Mouse (Mus musculus) bone marrow, adult 2 months (tissue): ENCODE measurements at regions not wholly inside any gene's neighbourhood (a gene's known extent, or its start where the extent isn't known, plus 50 kb on each side); places are given as distances from the start of the nearest gene placed in this dataset.

Source experiments
- H3K27ac ChIP-seq: fragments of 200-500 bp; 2 replicates; pipeline ENCODE4 v1.5.1; 2012; ENCODE audit warnings: low read depth, mild to moderate bottlenecking, control low read depth, inconsistent platforms, low read length; ENCODE audit not compliant: control insufficient read depth, poor library complexity, insufficient read depth
- H3K4me1 ChIP-seq: fragments of 200-500 bp; 2 replicates; pipeline ENCODE4 v1.6.1; 2011; ENCODE audit warnings: low read length; ENCODE audit not compliant: control insufficient read depth, insufficient read depth
- H3K4me3 ChIP-seq: fragments of 200-500 bp; replicated peaks from 2 replicates; pipeline ENCODE3; 2011; ENCODE audit warnings: mild to moderate bottlenecking, low read depth, low read length, control low read depth; ENCODE audit not compliant: control insufficient read depth
- CTCF ChIP-seq: fragments of 200-500 bp; IDR thresholded peaks from 2 replicates; pipeline ENCODE4 v1.5.1; 2011; ENCODE audit warnings: low read length, control low read depth; ENCODE audit not compliant: control insufficient read depth, insufficient read depth
- POLR2A ChIP-seq: fragments of 200-500 bp; IDR thresholded peaks from 2 replicates; pipeline ENCODE4 v1.6.1; 2011; ENCODE audit warnings: low read depth, mild to moderate bottlenecking, control low read depth, low read length, borderline replicate concordance; ENCODE audit not compliant: control insufficient read depth
- WGBS: fragments of 180-500 bp; shearing (Covaris S2); methylation state at CpG from one replicate; pipeline ENCODE4 v1.1.7; 2018; 5-methylcytosine and 5-hydroxymethylcytosine counted together

DNA sequence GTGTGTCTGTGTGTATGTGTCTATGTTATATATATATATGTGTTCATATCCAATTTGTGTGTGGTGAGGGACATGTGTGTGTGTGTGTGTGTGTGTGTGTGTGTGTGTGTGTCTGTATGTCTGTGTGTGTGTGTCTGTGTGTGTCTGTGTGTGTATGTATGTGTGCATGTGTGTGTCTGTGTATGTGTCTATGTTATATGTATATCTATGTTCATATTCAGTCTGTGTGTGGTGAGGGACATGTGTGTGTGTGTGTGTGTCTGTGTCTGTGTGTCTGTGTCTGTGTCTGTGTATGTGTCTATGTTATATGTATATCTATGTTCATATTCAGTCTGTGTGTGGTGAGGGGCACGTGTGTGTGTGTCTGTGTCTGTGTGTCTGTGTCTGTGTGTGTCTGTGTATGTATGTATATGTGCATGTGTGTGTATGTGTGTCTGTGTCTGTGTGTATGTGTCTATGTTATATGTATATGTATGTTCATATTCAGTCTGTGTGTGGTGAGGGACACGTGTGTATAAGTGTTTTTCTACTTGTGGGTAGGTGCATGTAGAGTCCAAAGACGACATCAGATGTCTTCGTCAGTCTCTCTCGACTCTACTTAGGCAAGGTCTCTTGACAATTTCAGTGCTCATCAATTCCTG lies 370.5 kb upstream of the Slc7a11 start:
- TF ChIP-seq CTCF = no peak
- no peak for TF ChIP-seq POLR2A
- H3K4me3 ChIP-seq = no peak overlapping the region
- 76% methylated on average over 5 of the region's 5 CpGs for WGBS
- no peaks in the 10 kb centered on the region for H3K4me1 ChIP-seq
- H3K27ac ChIP-seq = no peak overlapping the region

DNA sequence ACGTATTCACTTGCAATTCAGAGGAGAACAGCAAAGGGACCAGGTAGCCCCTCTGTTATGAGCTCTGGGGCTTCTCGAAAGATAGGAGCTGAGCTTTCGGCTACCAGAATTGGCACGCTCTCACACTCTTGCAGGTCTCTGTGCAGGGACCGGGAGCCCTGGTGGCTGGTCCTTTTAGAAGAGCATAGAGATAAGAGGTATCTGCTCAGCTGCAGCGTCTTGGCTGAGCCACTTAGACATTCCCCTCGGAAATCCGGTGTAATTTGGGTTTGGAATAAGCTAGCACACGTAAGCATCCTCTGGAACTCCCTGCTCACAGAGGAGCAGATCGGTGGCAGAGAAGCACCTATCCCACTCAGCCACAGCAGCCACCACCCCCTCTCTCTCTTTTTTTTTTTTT lies 372.3 kb upstream of the Slc7a11 start:
- Histone ChIP-seq H3K4me3 (no peak overlapping the region), H3K4me1 (no peaks in the 10 kb centered on the region), H3K27ac (no peak overlapping the region)
- WGBS = 77% methylated on average over 10 of the region's 10 CpGs
- TF ChIP-seq POLR2A = no peak
- no peak for TF ChIP-seq CTCF

DNA sequence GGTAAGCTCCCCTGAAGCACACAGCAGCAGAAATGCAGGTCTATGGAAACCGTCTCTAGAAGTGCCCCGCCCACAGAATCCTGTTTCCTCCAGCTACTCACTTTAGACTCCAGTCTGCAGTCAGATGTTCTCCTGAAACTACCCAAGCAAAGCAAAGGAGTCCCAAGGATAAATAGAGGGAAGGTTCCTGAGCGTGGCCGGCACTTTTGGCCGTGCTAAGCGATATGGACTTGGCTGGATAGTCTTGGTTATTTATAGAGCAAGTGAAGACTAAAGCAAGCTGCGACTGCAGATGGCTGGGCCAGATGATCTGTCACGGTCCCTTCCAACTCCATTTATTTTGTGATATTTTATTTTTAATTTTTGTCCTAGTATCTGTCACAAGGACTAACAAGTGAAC lies 373.1 kb upstream of the Slc7a11 start:
- WGBS = 82% methylated on average over 8 of the region's 8 CpGs
- TF ChIP-seq POLR2A (no peak), CTCF (no peak)
- Histone ChIP-seq H3K27ac (no peak overlapping the region), H3K4me1 (no peaks in the 10 kb centered on the region), H3K4me3 (no peak overlapping the region)

GRCm38 (mm10) chr3:50817361-50817760 lies 373.9 kb upstream of the Slc7a11 start:
- Histone ChIP-seq H3K4me1 (no peaks in the 10 kb centered on the region), H3K4me3 (no peak overlapping the region), H3K27ac (no peak overlapping the region)
- WGBS = 55% methylated on average over 3 of the region's 3 CpGs
- no peak for TF ChIP-seq CTCF

DNA sequence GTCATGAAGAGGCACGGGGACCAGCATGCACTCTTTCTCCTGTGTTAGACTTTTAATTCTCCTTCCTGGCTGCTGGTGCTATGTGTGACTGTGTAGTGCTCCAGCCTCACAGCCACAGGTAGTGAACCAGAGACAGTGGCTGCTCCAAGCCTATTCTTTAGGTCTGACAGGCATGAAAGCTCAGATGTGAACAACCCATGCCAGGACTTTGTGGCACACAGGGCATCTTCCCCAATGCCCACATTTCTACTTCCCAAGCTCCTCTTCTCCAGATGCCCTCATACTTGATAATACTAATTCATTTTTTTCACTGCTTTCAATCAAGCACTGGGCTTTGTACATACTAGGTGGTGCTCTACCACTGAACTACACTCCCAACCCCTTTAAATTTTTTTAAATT lies 377.4 kb upstream of the Slc7a11 start:
- Histone ChIP-seq H3K4me1 (no peaks in the 10 kb centered on the region), H3K27ac (no peak overlapping the region), H3K4me3 (no peak overlapping the region)
- TF ChIP-seq POLR2A (no peak), CTCF (no peak)
- WGBS = 83% methylated on average over 1 of the region's 1 CpGs

- no peaks in the 10 kb centered on the region for H3K4me1 ChIP-seq
- no peak overlapping the region for H3K4me3 ChIP-seq
- no peak overlapping the region for H3K27ac ChIP-seq
- TF ChIP-seq CTCF = no peak
- TF ChIP-seq POLR2A = no peak
- WGBS = 69% methylated on average over 5 of the region's 5 CpGs
Measured at GRCm38 (mm10) chr3:50825534-50826423, 382.4 kb upstream of the Slc7a11 start.

DNA sequence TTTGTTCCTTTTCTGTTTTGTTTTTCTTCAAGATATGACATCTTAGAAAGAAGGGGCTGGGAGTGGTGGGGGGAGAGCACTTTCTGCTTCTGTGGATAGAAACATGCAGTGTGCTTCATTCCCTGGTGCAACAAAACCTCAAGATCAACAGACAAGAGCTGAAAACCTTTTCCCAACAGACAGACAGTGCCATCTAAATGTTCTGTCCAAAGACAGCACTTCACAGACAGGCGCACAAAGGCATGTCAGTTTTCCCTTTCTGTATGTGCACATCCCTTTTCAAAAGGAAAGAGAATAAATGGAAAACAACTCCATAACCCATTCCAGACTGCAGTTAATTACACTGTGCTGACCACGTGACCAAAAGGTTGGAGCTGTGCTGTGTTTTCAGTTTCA lies 383.0 kb upstream of the Slc7a11 start:
- Histone ChIP-seq H3K4me3 (no peak overlapping the region), H3K27ac (no peak overlapping the region), H3K4me1 (no peaks in the 10 kb centered on the region)
- WGBS = 75% methylated on average over 2 of the region's 2 CpGs
- TF ChIP-seq CTCF (no peak), POLR2A (no peak)

GRCm38 (mm10) chr3:50829211-50829610 lies 385.8 kb upstream of the Slc7a11 start:
- Histone ChIP-seq H3K4me1 (no peaks in the 10 kb centered on the region), H3K4me3 (no peak overlapping the region), H3K27ac (no peak overlapping the region)
- 71% methylated on average over 3 of the region's 3 CpGs for WGBS
- TF ChIP-seq POLR2A (no peak), CTCF (no peak)

DNA sequence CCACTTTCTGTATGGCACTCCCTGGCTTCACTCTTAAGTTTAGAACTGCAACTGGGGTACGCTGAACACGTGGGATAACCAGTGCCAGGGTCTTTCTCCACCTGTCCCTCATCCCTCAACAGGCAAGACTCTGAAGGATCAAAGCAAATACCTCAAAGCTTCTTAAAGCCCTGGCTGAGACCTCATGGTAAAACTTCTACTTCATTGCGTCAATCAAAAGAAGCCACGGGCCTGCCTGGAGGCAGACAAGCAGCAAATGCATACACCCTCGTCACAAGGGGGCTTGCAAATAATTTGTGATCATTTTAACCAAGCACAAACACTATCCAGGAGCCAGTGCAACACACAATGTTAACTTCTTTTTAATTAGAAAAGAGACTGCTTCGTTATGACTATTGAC lies 387.0 kb upstream of the Slc7a11 start:
- Histone ChIP-seq H3K27ac (no peak overlapping the region), H3K4me3 (no peak overlapping the region), H3K4me1 (no peaks in the 10 kb centered on the region)
- TF ChIP-seq CTCF (no peak), POLR2A (no peak)
- 74% methylated on average over 6 of the region's 6 CpGs for WGBS
